Mouse (Mus musculus) myocyte (in vitro differentiated cells): ENCODE measurements at regions not wholly inside any gene's neighbourhood (a gene's known extent, or its start where the extent isn't known, plus 50 kb on each side); places are given as distances from the start of the nearest gene placed in this dataset.

Experiments used
- E2F4 ChIP-seq: IDR thresholded peaks from one replicate; pipeline ENCODE4 v1.6.1; 2011; ENCODE audit warnings: mild to moderate bottlenecking, control low read depth, moderate library complexity; ENCODE audit not compliant: insufficient read depth
- MYOD1 ChIP-seq, 3 experiments: IDR thresholded peaks; one replicate each; pipeline ENCODE4 v1.6.1; 2011; ENCODE audit warnings: control low read depth in 2 of 3, low read depth in 2 of 3, mild to moderate bottlenecking in 2 of 3, moderate library complexity in 1 of 3; ENCODE audit not compliant: insufficient read length in 2 of 3, control insufficient read depth in 1 of 3
- MYOG ChIP-seq, 3 experiments: IDR thresholded peaks; one replicate each; pipeline ENCODE4 v1.6.1; 2011; ENCODE audit warnings: control low read depth in 2 of 3, low read depth in 2 of 3, mild to moderate bottlenecking in 2 of 3; ENCODE audit not compliant: insufficient read length in 2 of 3, control insufficient read depth in 1 of 3, insufficient read depth in 1 of 3
- POLR2A ChIP-seq: IDR thresholded peaks from one replicate; pipeline ENCODE4 v1.6.1; 2011; ENCODE audit warnings: low read depth, mild to moderate bottlenecking, control low read depth, moderate library complexity; ENCODE audit not compliant: insufficient read length
- REST ChIP-seq: IDR thresholded peaks from one replicate; pipeline ENCODE4 v1.6.1; 2011; ENCODE audit warnings: mild to moderate bottlenecking, control low read depth, moderate library complexity; ENCODE audit not compliant: insufficient read depth, insufficient read length
- TCF3 ChIP-seq: IDR thresholded peaks from one replicate; pipeline ENCODE4 v1.6.1; 2011; ENCODE audit warnings: low read depth, control low read depth; ENCODE audit not compliant: insufficient read length
- USF1 ChIP-seq: IDR thresholded peaks from one replicate; pipeline ENCODE4 v1.6.1; 2011; ENCODE audit warnings: low read depth, mild to moderate bottlenecking, control low read depth, moderate library complexity

DNA sequence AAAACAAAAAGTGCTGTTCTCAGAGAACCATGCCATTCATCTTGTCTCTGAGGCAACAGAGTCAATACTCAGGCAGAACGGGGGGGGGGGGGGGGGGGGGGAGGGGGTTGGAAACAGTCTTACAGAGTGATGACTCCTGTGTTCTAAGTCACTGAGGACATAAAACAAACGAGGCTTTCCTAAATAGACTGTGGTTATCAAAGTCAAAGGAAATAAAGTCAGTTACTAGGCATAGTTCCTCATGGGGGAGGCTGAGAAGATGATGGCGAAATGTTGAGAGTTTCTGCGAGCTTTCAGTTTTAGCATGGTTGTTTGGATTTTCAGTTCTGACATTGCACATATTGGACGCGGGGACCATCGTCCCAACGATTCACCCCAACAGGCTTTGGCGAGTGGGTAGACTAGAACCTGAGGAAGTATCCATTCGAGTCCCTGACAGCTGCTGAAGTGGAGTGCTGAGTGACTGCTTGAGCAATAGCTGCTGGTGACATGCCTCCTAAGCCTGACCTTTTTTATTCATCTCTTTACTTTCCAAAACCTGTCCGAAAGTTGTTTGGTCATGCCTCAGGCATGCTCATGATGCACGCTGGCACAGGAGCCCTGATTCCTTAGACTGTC lies 109.2 kb upstream of the Serp2 start:
- TF ChIP-seq POLR2A (no peak), MYOG (IDR thresholded peaks at IDR 0.05; ENCODE audit: control insufficient read depth in 1 of 3, insufficient read depth in 1 of 3, insufficient read length in 2 of 3, low read depth in 2 of 3) (no peak), E2F4 (no peak), USF1 (no peak), REST (no peak), MYOD1 (IDR thresholded peaks at IDR 0.05; ENCODE audit: control insufficient read depth in 1 of 3, insufficient read length in 2 of 3, low read depth in 2 of 3) (no peak), TCF3 (no peak)
